Mouse (Mus musculus) lung, postnatal 0 days (tissue): ENCODE results near the gene Gm28051.

Experiments used
- CTCF ChIP-seq: IDR thresholded peaks from 2 replicates; pipeline ENCODE4 v1.5.1; 2016; ENCODE audit warnings: antibody characterized with exemption, mild to moderate bottlenecking
- EP300 ChIP-seq: IDR thresholded peaks from 2 replicates; pipeline ENCODE4 v1.6.1; 2016; ENCODE audit warnings: antibody characterized with exemption, mild to moderate bottlenecking, control low read depth

DNA sequence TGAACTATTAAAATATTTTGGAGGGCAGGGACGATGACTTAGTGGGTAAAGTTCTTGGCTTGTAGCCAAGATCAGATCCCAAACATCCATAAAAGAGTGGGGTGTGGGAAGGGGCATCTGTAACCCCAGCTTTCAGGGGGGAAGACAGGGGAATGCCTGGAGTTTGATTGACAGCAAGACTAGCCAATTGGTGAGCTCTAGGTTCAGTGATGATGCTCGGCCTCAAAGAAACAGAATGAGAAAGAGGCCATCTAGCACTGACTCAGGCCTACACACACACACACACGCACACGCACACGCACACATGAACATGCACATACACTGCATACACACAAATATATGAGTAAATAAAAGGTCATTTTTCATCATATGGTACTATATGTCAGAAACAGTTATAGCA is 47.7 kb downstream of the Gm28051 start:
- TF ChIP-seq CTCF: no peak
- TF ChIP-seq EP300: no peak
